Mouse (Mus musculus) heart, adult 2 months (tissue): ENCODE results near the gene Sgpp1. TPM values are rescaled to one million over a fixed set of nuclear protein-coding genes. Genes with fewer than 3 reads are reported as not detected.

ENCODE experiments used
- DNase-seq, 2 experiments: peaks; one replicate each; pipeline ENCODE4 v3.0.0; 2021
- H3K27ac ChIP-seq: fragments of 200-600 bp; 2 replicates; pipeline ENCODE4 v1.8.1; 2022
- H3K27me3 ChIP-seq: fragments of 200-500 bp; 2 replicates; pipeline ENCODE4 v1.6.1; 2012; ENCODE audit warnings: mild to moderate bottlenecking, low read length, inconsistent platforms, mixed read lengths; ENCODE audit not compliant: control insufficient read depth, insufficient read depth
- H3K36me3 ChIP-seq: fragments of 200-500 bp; 2 replicates; pipeline ENCODE4 v1.6.1; 2012; ENCODE audit warnings: low read length, inconsistent platforms; ENCODE audit not compliant: control insufficient read depth, insufficient read depth
- H3K4me1 ChIP-seq: fragments of 200-500 bp; 2 replicates; pipeline ENCODE4 v1.6.1; 2011; ENCODE audit warnings: low read length; ENCODE audit not compliant: control insufficient read depth, insufficient read depth
- H3K4me3 ChIP-seq: fragments of 200-600 bp; 2 replicates; pipeline ENCODE4 v1.8.1; 2022
- H3K79me2 ChIP-seq: fragments of 200-500 bp; replicated peaks from 2 replicates; pipeline ENCODE4 v1.6.1; 2012; ENCODE audit warnings: mild to moderate bottlenecking, inconsistent platforms, low read length, moderate library complexity, mixed read lengths; ENCODE audit not compliant: control insufficient read depth, insufficient read depth
- H3K9ac ChIP-seq: fragments of 200-500 bp; 2 replicates; pipeline ENCODE4 v1.6.1; 2012; ENCODE audit warnings: low read depth, mild to moderate bottlenecking, control low read depth, inconsistent platforms, low read length, mixed read lengths
- CTCF ChIP-seq: fragments of 200-600 bp; IDR thresholded peaks from 2 replicates; pipeline ENCODE4 v1.8.1; 2022; ENCODE audit warnings: antibody characterized with exemption, mild to moderate bottlenecking, moderate library complexity
- EP300 ChIP-seq: fragments of 200-500 bp; IDR thresholded peaks from 2 replicates; pipeline ENCODE4 v1.6.1; 2011; ENCODE audit warnings: low read depth, low read length, control low read depth; ENCODE audit not compliant: insufficient read depth
- POLR2A ChIP-seq: fragments of 200-500 bp; IDR thresholded peaks from 2 replicates; pipeline ENCODE4 v1.6.1; 2011; ENCODE audit warnings: mild to moderate bottlenecking, low read depth, low read length, control low read depth; ENCODE audit not compliant: insufficient read depth
- WGBS: fragments of 180-500 bp; shearing (Covaris S2); methylation state at CpG from one replicate; pipeline ENCODE4 v1.1.7; 2018; 5-methylcytosine and 5-hydroxymethylcytosine counted together
- intact Hi-C: fragments of 180-260 bp; cut with DNase I; formaldehyde crosslinking; loops from one replicate; pipeline ENCODE4 v1.15.1; 2025
- polyA plus RNA-seq: library from polyadenylated mRNA; depleted of rRNA; stranded (reverse); fragments of >200 nt; gene quantifications from 2 replicates; pipeline ENCODE4 v1.2.3, GENCODE M21; 2012; rRNA removed
- total RNA-seq, 2 experiments: library from RNA; stranded (reverse); gene quantifications; 2 replicates each; pipeline ENCODE4 v1.2.3; 2021

Sgpp1 gene
- total and polyA plus RNA-seq, 3 experiments = 17.1 to 22.5 (median 21.3) TPM

GRCm38 (mm10) chr12:75669258-75670106 is 66.0 kb downstream of the Sgpp1 start, which contains the start of gene Wdr89:
Gene Wdr89, minus strand, starts transcription at chr12:75669537.
- no peaks in the 10 kb centered on the region; the same call in 1 of the 2 replicates for H3K79me2 ChIP-seq
- peak within 1 kb of the TSS; percentile 71 for H3K9ac ChIP-seq
- peak; percentile 94 to 99 for DNase-seq
- peak; percentile 60 for TF ChIP-seq CTCF
- TF ChIP-seq EP300 = peak; percentile 86
- TF ChIP-seq POLR2A = peak; percentile 91
- WGBS = under 1% methylated on average over 55 of the region's 55 CpGs
- no peaks in the 10 kb centered on the region; the same call in 1 of the 2 replicates for H3K36me3 ChIP-seq
- 0 out of 2 replicates have a peak, but pooled peaks cover 1% of the 10 kb centered on the region for H3K4me1 ChIP-seq
- intact Hi-C loops = loop anchor here (1.0 to 5.0 kb wide), 3 partner anchors 68 to 103 kb away; partner anchors contain the start of genes Ppp2r5e and Sgpp1
- H3K27ac ChIP-seq = peak within 1 kb of the TSS; percentile 94
- no peaks in the 10 kb centered on the region for H3K27me3 ChIP-seq
- peak within 1 kb of the TSS; percentile 71 for H3K4me3 ChIP-seq

- H3K4me1 ChIP-seq = 0 out of 2 replicates have a peak, but pooled peaks cover 1% of the 10 kb centered on the region
- intact Hi-C loops = loop anchor here (1.0 kb wide), 1 partner anchor 73 kb away; the partner anchor contains the start of gene Ppp2r5e
- WGBS = 1% methylated on average over 9 of the region's 9 CpGs
- peak overlapping the region; percentile 71 for H3K9ac ChIP-seq
- H3K27ac ChIP-seq = peak overlapping the region; percentile 56
- H3K4me3 ChIP-seq = peak overlapping the region; percentile 71
- no peaks in the 10 kb centered on the region for H3K27me3 ChIP-seq
- H3K79me2 ChIP-seq = no peaks in the 10 kb centered on the region; the same call in 1 of the 2 replicates
- H3K36me3 ChIP-seq = no peaks in the 10 kb centered on the region; the same call in 1 of the 2 replicates
- no peak for DNase-seq
- TF ChIP-seq CTCF = no peak
- no peak for TF ChIP-seq POLR2A
- TF ChIP-seq EP300 = no peak
Observed at GRCm38 (mm10) chr12:75668916-75669257, 66.6 kb downstream of the Sgpp1 start.

GRCm38 (mm10) chr12:75668221-75668620 is 67.3 kb downstream of the Sgpp1 start:
- intact Hi-C loops = no loop called here
- 93% methylated on average over 2 of the region's 2 CpGs for WGBS
- no peak overlapping the region for H3K27ac ChIP-seq
- H3K36me3 ChIP-seq = no peaks in the 10 kb centered on the region; the same call in 1 of the 2 replicates
- no peak overlapping the region for H3K9ac ChIP-seq
- no peaks in the 10 kb centered on the region for H3K27me3 ChIP-seq
- DNase-seq = no peak
- no peaks in the 10 kb centered on the region; the same call in 1 of the 2 replicates for H3K79me2 ChIP-seq
- H3K4me3 ChIP-seq = no peak overlapping the region
- TF ChIP-seq CTCF = no peak
- no peak for TF ChIP-seq EP300
- TF ChIP-seq POLR2A = no peak
- H3K4me1 ChIP-seq = 0 out of 2 replicates have a peak, but pooled peaks cover 1% of the 10 kb centered on the region

- no peak overlapping the region for H3K27ac ChIP-seq
- no peaks in the 10 kb centered on the region; the same call in 1 of the 2 replicates for H3K79me2 ChIP-seq
- H3K27me3 ChIP-seq = no peaks in the 10 kb centered on the region
- intact Hi-C loops = no loop called here
- H3K4me3 ChIP-seq = no peak overlapping the region
- TF ChIP-seq POLR2A = no peak
- TF ChIP-seq EP300 = no peak
- no peak for TF ChIP-seq CTCF
- H3K4me1 ChIP-seq = 0 out of 2 replicates have a peak, but pooled peaks cover 1% of the 10 kb centered on the region
- no peaks in the 10 kb centered on the region; the same call in 1 of the 2 replicates for H3K36me3 ChIP-seq
- no peak for DNase-seq
- H3K9ac ChIP-seq = no peak overlapping the region
Observed at GRCm38 (mm10) chr12:75666939-75667338, 68.6 kb downstream of the Sgpp1 start.

- Histone ChIP-seq H3K27me3 (no peaks in the 10 kb centered on the region), H3K9ac (no peak overlapping the region), H3K27ac (no peak overlapping the region), H3K79me2 (no peaks in the 10 kb centered on the region; the same call in 1 of the 2 replicates), H3K36me3 (no peaks in the 10 kb centered on the region), H3K4me1 (0 out of 2 replicates have a peak, but pooled peaks cover 1% of the 10 kb centered on the region), H3K4me3 (no peak overlapping the region)
- no peak for DNase-seq
- 61% methylated on average over 6 of the region's 6 CpGs for WGBS
- intact Hi-C loops = no loop called here
- TF ChIP-seq POLR2A (no peak), CTCF (no peak), EP300 (no peak)
Observed at GRCm38 (mm10) chr12:75664516-75664810, 71.1 kb downstream of the Sgpp1 start.

Other genes with a start within 250 kb of the Sgpp1 start
- 10 to 100 TPM; 32.6 to 32.9 TPM for gene Ppp2r5e, start 139.5 kb downstream of the Sgpp1 start, total RNA-seq
- 9.1 and 14.6 TPM in 2 replicates for gene Ppp2r5e, start 139.5 kb downstream of the Sgpp1 start, polyA plus RNA-seq
- gene Wdr89, start 66.2 kb downstream of the Sgpp1 start, total RNA-seq = 1 to 10 TPM; 2.8 TPM
- 2.1 and 2.6 TPM in 2 replicates for gene Wdr89, start 66.2 kb downstream of the Sgpp1 start, polyA plus RNA-seq
- 10 to 100 TPM; 33.1 to 33.6 TPM for gene Syne2, start 82.4 kb upstream of the Sgpp1 start, total RNA-seq
- gene Syne2, start 82.4 kb upstream of the Sgpp1 start, polyA plus RNA-seq = 21.7 and 30.3 TPM in 2 replicates